Mouse (Mus musculus): ENCODE data around the gene Ifnk.

Ifnk gene

DNA sequence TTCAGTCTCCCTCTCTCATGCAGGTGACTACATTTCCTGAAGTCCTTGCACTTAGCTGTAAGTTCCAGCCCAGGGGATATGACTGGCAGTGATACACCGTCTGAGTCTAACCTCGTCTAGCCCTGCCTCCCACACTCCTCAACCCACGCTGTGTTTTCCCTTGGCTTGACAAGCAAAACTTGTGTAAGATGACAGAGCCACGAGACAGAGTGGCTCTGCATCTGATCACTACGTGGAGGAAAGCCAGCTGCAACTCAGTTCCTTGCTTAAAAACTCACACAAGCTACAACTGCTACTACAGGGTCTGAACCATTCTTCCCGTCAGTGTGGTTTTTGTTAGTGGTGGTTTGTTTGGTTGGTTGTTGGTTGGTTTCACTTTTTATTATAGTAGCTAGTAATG, 11.5 kb upstream of the Ifnk start:
- DNase-seq: no peak

DNA sequence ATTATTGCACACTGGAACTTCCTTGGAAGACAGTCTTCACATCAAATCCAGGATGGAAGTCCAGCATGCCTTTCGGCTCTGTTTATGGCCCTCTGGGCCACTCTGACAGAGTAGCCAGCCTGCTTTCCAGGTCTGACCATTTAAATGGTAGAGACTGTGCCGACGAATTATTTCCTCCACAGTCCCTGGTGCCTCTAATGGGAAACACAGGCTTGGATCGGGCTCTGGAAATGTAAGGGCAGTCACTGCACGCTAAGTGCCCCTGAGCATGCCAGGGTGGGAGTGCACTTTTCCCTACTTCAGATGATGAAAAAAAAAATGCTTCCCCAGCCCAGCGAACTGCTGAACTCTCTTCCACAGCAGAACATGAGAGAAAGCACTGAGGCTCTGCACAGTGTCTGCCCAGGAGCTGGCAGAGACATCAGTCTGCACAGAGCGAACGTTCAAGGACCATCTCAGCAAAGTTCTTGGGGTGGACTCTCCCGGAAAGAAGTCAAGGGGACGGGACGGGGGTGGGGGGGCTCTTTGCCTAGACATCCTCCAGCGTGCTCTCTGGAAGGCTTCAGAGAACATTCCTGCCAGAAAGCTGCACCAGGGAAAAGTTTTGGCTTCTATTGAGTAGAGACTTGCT, 8.3 kb upstream of the Ifnk start:
- DNase-seq: no peak

DNA sequence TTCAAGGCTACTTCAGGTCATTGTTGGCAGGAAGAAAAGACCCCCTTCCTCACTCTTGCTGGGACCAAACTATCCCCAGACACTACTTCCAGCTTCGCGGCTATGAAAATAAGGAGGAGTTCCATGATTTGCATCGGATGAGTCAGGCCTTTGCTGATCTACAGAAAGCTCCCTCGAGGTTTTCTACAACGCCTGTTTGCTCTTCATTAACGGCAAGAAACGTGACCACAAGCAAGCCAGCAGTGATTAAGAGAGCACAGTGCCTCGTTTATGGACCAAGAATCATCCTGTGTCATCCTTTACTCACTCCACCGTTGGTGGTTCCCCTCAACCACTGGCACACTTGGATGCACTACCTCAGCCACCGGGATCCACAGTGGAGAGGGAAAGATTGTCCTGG, 6.1 kb upstream of the Ifnk start:
- DNase-seq: no peak

DNA sequence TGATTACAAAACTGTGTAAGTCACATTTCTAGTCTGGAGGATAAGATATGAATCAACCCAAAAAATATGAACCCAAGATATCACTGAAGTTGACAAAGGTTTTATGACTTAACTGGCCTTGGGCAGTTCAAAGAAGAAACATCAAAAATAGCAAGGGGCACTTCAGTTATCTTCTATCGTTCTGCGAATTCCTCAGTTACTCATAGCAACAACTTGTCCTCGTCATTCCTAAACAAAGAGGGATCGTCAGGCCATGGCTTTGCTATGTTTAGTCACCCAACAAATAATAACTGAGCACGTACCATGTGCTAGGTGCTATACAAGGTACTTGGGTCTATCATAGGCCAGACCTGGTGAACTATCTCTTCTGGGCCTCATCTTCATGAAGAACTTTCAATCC, 5.3 kb upstream of the Ifnk start:
- DNase-seq: no peak

DNA sequence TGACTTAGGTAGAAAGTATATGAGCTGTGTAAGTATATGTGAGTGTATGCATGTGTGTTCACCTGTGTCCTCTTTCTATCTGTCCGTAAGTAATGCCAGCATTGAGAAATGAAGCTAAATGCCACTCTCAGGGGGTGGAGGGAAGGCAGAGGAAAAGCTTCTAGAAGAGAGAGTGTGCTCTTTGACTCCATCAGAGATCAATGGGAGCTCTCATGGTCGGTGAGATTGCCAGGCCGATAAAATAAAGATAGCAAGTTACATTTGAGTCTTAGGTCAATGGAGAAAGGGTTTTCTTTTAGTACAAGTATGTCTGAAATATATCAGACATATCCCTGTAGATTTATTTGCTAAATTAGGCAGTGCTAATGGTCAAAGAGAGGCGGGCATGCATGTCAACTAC, 3.5 kb upstream of the Ifnk start:
- DNase-seq: no peak

DNA sequence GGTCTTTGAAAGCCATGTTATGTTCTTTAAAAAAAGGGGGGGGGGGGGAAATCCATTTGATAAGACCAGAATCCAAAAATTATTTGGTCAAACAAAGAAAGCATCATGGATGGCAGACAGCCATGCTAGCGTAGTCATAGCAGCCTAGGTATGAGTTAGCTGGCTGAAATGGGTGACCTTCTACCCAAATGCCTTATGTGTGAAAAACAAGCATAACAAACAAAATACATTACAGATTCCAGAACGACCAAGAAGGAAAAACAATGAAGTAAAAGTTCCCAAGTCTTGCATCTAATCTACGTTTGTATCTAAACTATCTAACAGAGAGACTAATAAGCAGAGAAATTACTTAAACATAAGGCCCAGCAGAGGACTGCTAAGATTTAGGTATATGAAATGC, 1.1 kb upstream of the Ifnk start:
- no peak for DNase-seq

DNA sequence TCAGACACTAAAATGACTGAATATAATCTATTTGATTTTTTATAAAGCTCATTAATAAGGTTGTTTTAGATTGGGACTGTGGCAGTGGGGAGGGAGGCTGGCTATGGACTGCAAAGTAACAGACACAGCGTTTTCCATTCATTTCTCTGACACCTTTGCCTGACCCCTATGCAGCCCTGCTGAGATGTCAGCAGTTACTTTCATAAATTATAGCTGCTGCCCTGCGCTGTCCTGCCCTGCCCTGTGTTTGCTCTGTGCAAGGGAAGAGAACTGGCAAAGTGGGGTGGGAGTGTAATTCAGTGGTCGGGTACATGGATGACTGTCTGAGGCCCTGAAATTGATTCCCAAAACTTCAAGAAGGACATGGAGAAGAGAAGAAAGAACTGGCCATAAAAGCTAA, 2.2 kb downstream of the Ifnk start:
- DNase-seq: no peak

DNA sequence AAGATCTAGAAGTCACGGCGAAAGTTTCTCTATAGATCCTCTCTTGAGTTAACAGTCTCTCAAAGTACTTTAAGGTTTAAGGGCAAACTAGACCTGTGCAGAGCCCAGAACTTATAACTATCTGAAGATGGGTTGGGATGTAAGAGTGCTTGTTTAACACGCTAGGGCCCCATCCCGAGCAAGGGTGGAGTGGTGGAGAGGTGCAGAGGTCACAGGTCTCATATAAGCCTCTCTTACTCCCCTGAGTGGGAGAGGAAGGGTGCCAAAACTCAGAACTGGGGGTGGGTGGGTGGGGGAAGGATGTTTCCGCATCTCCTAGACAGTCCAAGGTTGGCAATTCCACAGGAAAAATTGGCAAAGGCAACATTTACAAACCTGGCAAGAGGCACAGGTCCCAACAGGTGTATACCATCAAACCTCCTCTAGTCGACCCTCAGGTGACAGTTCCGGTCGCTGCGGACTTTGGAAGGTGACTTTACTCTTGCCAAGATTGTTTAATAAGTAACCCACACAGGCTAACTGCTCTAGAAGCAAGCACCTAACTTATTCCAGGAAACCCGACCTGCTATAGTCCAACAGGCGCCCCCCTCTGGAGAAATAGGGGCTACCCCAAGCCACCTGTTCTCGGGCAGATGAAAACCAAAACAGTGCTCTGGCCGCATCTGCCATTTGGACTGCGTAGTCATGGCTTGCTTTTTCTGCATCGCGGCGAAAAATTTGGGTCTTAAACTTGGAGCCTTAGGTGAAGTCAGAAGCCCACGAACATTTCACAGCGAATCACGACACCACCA, 3.5 kb downstream of the Ifnk start:
- DNase-seq: peak in 1 of 2 experiments; percentile 36

DNA sequence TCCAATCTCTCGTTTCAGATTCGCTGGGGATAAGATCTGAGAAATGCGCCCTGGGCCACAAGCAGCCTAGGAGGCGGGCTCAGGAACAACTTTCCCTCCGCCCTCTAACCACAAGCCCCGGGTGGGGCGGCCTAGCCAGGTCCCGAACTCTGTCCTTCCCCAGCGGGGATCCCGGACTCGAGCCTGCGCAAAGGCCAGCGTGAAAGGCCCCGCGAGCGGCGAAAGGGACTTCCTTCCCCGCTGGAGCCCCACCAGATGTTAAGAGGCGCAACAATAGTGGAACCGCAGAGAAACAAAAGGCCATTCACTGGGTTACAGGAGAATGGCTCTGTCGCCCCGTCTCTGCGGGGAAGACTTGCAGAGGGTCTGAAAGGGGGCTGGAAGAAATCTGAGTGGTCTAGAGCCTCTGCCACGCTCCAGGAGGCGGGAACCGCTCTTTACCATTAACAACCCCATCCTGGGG, 4.3 kb downstream of the Ifnk start:
- peak; percentile 19 to 41 for DNase-seq

DNA sequence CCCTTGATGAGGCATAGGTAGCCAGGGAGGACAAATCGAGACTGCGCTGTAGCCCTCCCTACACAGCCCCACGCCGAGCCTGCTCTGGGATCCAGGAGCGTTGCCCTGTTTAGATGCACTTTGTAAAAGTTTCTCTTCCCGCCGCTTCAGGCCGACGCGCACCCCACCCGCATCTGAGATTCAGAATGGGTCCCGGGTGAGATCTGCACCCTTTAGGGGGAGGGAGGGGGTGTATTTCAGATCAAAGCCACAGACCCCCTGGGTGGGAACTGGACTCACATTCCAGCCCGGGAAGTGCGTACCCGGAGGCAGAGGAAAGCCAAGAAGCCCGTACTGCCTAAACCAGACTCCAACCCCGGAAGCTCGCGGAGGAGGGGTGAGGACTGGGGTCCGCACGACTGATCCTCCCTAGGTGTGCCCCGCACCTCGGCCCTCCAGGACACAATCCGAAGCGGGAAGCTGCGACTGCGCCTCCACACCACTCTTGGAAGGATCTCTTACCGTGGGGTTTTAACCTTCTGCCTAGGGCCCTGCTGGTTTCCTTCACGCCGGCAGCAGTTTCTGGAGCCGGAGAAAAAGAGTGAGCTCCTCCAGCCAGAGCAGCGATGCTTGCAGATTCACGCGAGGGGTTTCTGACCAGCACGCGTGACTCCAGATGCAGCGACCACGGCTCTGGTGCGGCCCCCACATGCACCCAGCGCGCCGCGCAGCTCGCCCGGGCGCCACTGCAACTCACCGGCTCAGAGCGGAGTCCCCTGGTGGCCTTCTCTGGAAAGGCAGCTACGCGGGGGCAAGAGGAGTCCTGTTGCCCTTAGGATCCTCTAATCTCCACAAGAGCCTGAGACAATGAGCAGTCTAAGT, 5.1 kb downstream of the Ifnk start, which contains the start of gene Mob3b:
Mob3b (minus strand) TSS at position 734 of the 861 bp plus-strand sequence.
- peak; percentile 80 to 88 for DNase-seq

DNA sequence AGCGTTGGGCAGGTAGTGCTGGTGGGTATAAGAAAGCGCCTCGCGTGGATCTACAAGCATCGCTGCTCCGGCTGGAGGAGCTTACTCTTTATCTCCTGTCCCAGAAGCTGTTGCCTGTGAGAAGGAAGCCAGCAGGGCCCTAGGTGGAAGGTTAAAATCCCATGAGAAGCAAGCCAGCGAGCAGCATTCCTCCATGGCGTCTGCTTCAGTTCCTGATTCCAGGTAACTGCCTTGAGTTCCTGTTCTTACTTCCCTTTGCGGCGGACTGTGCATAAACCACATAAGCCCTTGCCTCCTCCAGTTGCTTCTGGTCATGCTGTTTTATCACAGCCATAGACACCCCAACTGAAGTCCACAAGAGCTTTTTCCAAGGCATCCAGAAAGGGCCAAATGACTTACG, 6.0 kb downstream of the Ifnk start:
- DNase-seq: no peak

DNA sequence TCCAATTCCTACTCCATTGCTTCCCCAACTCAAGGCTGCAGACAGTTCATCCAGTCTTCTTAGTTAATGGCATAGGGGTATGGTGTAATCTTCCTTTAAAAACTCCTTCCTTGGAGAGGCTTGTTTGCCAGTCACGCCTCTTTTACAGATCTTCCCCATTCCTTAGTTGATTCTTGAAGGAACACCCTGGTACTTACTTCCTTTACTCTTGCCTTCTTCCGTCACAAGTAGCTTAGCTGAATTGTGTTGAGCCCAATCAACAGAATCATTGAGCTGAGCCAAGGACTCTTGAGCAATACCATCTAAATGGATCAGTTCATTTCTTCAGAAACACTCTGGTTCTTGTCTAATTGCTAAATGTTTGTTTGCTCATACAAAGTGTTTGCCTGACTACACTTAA, 13.4 kb downstream of the Ifnk start:
- no peak for DNase-seq

DNA sequence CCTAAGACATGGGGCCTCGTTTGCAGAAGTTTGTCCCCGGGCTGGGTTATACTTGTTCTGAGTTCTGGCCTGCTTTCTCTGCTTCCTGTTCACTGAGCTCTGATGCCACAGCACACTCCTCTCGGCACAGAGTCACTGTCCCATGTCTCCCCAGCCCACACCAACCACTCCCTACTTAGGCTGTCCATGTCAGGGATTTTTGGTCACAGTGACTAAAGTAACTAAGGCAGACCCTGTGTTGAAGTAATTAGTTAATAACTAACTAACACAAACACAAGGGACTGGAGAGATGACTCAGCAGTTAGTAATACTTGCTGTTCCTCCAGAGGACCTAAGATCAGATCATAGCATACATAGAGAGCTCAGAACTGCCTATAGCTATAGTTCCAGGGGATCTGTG, 14.1 kb downstream of the Ifnk start:
- DNase-seq: no peak

DNA sequence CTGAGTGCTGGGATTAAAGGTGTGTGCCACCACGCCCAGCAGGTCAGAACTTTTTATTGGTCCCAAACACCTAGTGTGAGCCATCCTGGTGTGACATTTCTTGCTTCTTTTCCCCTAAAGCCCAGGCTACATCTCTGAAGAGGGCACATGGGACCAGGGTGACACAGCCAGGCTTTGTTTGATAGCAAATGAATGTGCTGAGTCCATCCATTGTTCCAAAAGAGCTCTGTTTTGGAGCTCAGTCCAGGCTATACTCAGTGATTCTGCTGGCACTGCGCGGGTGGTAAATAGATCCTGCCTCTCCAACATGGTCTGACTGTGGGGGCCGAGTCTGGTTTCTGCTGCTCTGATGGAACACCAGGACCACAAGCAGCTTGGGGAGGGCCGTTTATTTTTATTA, 16.0 kb downstream of the Ifnk start:
- no peak for DNase-seq

DNA sequence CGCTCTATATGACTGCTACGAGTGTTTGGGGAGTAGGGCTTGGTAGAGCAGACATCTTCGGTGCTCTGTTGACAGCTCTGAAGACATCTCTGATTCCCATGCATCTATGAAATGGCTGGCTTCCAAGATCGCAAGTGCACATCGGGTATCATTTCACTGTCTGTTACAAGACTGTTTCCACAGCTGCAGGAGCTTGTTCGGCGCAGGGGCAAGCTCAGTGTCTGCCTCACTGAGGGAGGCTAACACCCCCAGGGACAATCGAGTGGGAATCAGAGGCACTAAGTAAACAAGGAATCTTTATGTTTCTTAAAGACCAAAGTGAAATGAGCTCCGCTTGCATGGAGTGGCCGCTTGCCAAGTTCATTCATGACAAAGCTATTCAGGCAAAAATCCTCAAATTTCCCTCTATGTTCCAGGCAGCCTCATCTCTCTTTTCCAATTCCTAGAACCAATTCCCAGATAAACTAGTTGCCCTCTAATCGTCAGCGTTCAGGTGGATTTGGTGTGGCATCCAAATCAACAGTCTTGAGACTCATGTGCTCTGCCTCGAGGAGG, 17.8 kb downstream of the Ifnk start:
- DNase-seq: no peak

DNA sequence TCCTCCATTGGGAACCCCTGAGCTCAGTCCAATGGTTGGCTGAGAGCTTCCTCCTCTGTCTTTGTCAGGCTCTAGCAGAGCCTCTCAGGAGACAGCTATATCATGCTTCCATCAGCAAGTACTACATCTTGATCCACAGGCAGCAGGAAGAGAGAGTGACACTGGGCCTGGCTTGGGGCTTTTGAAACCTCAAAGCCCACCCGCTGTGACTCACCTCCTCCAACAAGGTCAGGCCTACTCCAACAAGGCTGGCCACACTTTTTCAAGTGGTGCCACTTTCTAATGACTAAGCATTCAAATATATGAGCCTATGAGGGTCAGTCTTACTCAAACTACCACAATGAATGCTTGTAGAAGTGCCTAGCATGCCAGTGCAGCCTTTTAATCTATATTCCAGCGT, 20.6 kb downstream of the Ifnk start:
- no peak for DNase-seq

DNA sequence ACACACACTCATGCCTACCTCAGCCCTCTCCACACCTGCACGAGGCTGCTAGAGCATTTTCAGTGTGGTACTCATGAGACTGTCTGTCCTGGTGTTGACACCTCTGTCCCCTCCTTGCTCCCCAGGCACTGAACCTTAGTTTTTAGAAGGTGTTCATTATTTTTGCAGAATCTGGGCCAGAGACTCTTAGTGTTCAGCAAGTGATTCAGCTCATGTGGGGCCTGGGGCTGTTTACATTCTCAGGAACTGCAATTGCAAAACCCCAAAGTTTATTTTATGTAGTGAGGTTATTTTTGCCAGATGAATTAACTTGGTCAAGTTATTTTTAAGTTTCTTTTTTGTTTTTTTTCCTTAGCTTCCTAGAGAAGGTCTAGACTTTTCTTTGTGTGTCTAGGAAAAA, 21.7 kb downstream of the Ifnk start:
- DNase-seq: no peak

DNA sequence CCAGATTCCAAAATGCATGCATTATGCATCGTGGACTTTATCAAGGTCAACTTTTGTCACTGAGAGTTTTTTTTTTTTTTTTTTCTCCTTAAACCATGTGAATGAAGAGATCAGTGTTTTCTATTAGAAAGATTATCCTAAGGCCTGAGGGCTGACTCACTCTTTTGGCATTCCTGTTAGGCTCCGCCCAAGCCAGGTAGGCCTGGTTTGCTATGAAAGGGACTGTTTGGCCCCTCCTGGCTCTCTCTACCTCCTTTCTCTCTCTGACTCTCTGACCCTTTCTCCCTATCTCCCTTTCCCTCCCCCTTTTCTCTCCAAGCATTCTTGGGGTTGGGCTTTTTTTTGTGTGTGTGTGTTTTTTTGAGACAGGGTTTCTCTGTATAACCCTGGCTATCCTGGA, 23.7 kb downstream of the Ifnk start:
- no peak for DNase-seq

DNA sequence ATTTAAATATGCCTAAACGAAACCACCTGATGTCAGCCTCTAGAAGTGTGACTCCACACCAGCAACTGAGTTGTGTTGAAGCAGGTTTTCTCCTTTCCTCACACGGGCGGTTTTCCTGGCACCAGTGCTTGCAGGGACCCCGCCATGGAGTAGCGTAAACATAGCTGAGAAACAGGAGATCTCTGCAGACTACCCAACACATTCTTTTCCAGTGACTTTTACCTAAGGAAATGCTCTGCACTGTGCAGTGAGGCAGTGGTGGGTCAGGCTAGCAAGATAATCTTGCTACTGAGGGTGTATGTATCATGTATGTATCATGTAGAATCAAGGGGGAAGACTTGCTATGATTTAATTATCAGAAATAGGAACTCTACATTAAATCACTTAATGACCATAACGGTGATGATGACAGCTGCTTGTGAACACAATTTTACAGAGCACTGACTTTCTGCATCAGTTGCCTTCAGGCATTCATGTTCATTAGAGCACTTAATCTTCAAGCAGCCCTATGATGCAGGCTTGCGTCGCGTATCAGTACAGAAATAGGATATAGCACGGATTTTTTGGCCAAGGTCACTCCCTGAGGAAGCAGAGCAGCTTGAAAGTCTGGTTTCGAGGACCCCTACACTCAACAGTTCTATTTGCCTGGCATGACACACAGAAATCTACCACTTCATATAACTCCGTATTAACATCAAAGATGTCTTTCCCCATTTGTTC, 26.2 kb downstream of the Ifnk start:
- DNase-seq: no peak

DNA sequence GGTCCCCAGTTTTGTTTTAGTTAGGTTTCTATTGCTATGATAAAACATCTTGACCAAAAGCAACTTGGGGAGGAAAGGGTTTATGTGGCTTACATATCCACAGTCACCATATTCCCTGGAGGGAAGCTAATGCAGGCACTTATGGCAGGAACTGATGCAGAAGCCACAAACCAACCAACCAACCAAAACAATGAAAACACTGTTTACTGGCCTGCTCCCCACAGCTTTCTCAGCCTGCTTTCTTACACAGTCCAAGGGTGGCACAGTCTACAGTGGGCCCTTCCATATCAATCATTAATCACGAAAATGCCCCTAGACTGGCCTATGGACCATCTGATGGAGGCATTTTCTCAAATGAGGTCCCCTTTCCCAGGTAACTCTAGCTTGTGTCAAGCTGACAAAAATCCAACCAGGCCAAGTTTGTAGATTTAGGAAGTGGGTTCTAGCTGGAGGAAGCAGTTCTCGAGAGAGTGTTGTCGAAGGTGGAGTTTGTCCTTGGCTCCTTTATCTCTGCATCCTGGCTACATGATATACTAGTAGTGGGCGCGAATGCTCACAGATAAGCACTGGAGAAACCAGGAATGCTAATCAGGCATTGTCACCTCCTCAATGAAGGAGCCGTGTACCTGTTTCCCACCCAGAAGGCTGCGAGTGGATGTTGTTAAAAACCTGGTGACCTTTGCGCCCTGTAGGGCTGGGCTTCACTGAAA, 35.9 kb downstream of the Ifnk start:
- no peak for DNase-seq

DNA sequence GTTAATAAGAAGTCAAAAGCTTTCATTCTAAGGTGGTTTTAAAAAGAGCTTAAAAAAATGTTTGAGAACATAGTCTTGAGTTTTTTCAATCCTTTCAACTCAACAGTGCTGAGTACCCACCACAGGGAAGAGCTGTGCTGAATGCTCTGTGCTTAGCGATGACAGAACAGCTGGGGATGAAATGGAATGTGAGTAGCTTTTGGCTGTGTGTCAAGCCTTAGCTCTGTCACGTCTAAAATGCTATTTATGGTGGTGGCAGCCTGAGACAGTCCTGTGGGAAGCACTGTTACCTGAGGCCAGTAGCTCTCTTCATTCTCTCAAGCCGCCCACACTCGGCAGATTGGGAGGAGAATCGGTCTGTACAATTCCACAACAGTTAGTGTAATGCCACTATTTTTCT, 37.9 kb downstream of the Ifnk start:
- DNase-seq: no peak

DNA sequence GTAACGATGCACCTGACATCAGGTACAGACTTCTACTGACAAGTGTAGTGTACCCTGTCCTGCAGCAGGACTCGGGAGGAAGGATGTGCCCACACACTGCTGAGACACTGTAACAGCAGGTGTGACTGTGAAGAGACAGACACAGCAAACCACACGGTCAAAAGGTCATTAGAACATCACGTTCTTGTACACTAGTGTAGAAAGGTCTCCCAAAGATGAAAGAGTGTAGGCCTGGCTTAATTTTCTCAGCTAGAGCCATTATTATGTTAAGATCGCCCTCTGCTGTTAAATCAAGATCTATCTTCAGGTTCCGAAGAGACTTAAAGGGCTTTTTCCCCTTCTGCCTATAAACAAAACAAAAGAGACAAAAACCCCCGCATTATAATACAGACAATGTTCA, 40.9 kb downstream of the Ifnk start:
- no peak for DNase-seq
